19 mouse cellular contexts compared by ENCODE assay signal in genomic region chr11:83774324-83774723, GRCm38 (mm10). TPM values are rescaled to one million over a fixed set of nuclear protein-coding genes. Genes with fewer than 3 reads are reported as not detected.
"Had no signal": no experiment of that assay in that cellular context is flagged by ENCODE, and none has a peak within 500 bp of the region (broad histone marks: within the 10 kb centered on the region; RNA-seq: fewer than 3 reads in every experiment).

No protein-coding gene starts in this region.

- H3K4me1 ChIP-seq: neural tube, embryonic 13.5 days; neural tube, embryonic 15.5 days; stomach, embryonic 15.5 days had no signal

- DNase-seq: retina, postnatal 1 day; right cerebral cortex, adult 18-20 months; right cerebral cortex, postnatal 14 days; right cerebral cortex, postnatal 25 days; right cerebral cortex, postnatal 4 days; spleen, adult 18-20 months; thymus, adult 18-20 months; thymus, adult 2 months; thymus, postnatal 14 days; thymus, postnatal 25 days; thymus, postnatal 36 days; thymus, postnatal 4 days had no signal

- H3K4me3 ChIP-seq: neural tube, embryonic 13.5 days; neural tube, embryonic 15.5 days; stomach, embryonic 15.5 days had no signal

- H3K27me3 ChIP-seq: neural tube, embryonic 13.5 days; neural tube, embryonic 15.5 days; stomach, embryonic 15.5 days had no signal

- H3K27ac ChIP-seq: neural tube, embryonic 13.5 days; neural tube, embryonic 15.5 days; stomach, embryonic 15.5 days; stomach, postnatal 0 days had no signal

- H3K9me3 ChIP-seq: neural tube, embryonic 13.5 days; neural tube, embryonic 15.5 days; stomach, embryonic 15.5 days had no signal

RNA-seq across cellular contexts. Expression of gene Wfdc21, which starts 27.6 kb away (rescaled TPM):
- polyA plus RNA-seq: neural tube, embryonic 13.5 days; neural tube, embryonic 14.5 days; small intestine, adult 2 months; stomach, embryonic 14.5 days had no signal
